Mouse (Mus musculus): ENCODE measurements around the gene 1700020A23Rik. TPM values are rescaled to one million over a fixed set of nuclear protein-coding genes. Genes with fewer than 3 reads are reported as not detected.

1700020A23Rik gene
- polyA plus RNA-seq, 1 experiment from 2014 or later: not detected

DNA sequence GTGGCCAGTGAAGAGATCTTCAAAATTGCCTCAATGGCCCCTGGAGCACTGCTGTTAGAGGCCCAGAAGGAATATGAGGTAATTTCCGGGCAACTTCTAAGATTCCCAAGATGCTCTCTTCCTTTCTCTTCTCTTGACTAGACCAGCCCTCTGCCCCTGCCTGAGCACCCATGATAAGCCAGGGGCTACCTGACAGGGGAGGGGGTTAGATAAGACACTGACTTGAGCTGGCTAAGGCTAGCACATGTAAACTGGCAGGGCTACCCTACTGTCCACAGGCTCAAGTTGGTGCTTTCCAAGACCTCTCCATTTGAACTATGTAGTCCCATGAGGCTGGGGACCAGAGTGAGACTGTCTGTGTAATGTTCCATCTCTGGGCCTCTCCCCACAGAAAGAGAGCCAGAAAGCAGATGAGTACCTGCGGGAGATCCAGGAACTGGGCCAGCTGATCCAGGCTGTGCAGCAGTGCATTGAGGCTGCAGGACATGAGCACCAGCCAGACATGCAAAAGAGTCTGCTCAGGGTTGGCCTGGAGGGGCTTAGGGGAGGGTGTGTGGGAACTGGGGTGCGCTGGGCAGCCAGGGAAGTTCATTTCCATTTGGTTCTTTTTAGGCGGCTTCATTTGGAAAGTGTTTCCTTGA, 34.9 kb downstream of the 1700020A23Rik start:
- H3K27me3 ChIP-seq: no peaks in the 10 kb centered on the region
- H3K9me3 ChIP-seq: no peaks in the 10 kb centered on the region
- H3K36me3 ChIP-seq (replicated peaks): peaks cover 69% of the 10 kb centered on the region
- no peak overlapping the region for H3K4me2 ChIP-seq
- no peak overlapping the region for H3K9ac ChIP-seq
- ATAC-seq (ENCODE audit: low FRiP score): no peak
- H3K4me3 ChIP-seq (replicated peaks): no peak overlapping the region
- H3K4me1 ChIP-seq: no peaks in the 10 kb centered on the region
- H3K27ac ChIP-seq: no peak overlapping the region
- 90% methylated on average over 4 of the region's 4 CpGs for WGBS

DNA sequence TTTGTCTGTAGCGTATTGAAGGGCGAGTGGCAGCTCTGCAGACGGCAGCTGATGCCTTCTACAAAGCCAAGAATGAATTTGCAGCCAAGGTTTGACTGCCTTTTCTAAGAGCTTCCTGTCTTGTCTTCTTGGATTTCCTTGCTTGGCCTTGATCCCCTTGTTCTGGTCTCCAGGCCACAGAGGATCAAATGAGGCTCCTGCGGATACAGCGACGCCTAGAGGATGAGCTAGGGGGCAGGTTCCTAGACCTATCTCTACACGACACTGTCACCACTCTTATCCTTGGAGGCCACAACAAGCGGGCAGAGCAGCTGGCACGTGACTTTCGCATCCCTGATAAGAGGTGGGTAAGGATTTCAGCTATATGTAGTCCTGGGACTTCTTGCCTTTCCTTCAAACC, 37.1 kb downstream of the 1700020A23Rik start:
- Histone ChIP-seq H3K27me3 (no peaks in the 10 kb centered on the region), H3K4me3 (replicated peaks) (no peak overlapping the region), H3K9me3 (no peaks in the 10 kb centered on the region), H3K36me3 (replicated peaks) (peaks cover 75% of the 10 kb centered on the region), H3K4me1 (no peaks in the 10 kb centered on the region), H3K9ac (no peak overlapping the region), H3K27ac (no peak overlapping the region), H3K4me2 (no peak overlapping the region)
- WGBS: 86% methylated on average over 10 of the region's 10 CpGs
- no peak for ATAC-seq (ENCODE audit: low FRiP score)

DNA sequence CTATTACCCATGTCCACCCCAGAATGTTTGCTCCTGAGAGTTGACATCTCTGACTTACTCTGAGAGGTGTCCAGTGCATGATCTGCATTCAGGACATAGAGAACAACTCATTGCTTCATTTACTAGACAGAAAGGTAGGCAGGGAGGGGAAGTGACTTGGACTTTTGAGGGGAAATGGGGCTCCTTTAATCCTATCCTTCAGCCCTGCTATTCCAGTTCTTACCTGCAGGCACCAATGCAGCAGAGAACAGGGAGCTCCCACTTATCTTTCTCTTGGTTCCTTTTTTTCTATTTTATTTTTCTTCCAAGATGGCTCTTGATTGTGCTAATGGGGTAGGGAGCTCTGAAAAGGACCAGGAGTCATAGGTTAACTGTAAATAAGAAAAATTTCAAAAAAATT, 43.4 kb downstream of the 1700020A23Rik start:
- peaks cover 16% of the 10 kb centered on the region for H3K36me3 ChIP-seq (replicated peaks)
- peaks cover 26% of the 10 kb centered on the region for H3K4me1 ChIP-seq
- H3K9ac ChIP-seq: no peak overlapping the region
- H3K4me3 ChIP-seq (replicated peaks): no peak overlapping the region
- ATAC-seq (ENCODE audit: low FRiP score): no peak
- no peak overlapping the region for H3K27ac ChIP-seq
- peaks cover 13% of the 10 kb centered on the region for H3K27me3 ChIP-seq
- no peaks in the 10 kb centered on the region for H3K9me3 ChIP-seq
- no peak overlapping the region for H3K4me2 ChIP-seq

GRCm38 (mm10) chr2:130449021-130449793, 44.1 kb downstream of the 1700020A23Rik start:
- Histone ChIP-seq H3K36me3 (replicated peaks) (peaks cover 9% of the 10 kb centered on the region), H3K27me3 (peaks cover 13% of the 10 kb centered on the region), H3K9me3 (no peaks in the 10 kb centered on the region), H3K4me1 (peaks cover 27% of the 10 kb centered on the region), H3K4me3 (replicated peaks) (peak overlapping the region; percentile 87), H3K9ac (peak overlapping the region; percentile 92), H3K27ac (no peak overlapping the region), H3K4me2 (peak overlapping the region; percentile 67)
- 0 out of 2 replicates have a peak, but pooled peaks have one; percentile 7 for ATAC-seq (ENCODE audit: low FRiP score)
- 8% methylated on average over 17 of the region's 17 CpGs for WGBS

GRCm38 (mm10) chr2:130449794-130450433, 44.9 kb downstream of the 1700020A23Rik start, which contains the start of gene Ptpra:
TSS of gene Ptpra (plus strand) at chr2:130450278.
- Histone ChIP-seq H3K9ac (peak within 1 kb of the TSS; percentile 92), H3K4me1 (peaks cover 27% of the 10 kb centered on the region), H3K4me3 (replicated peaks) (peak within 1 kb of the TSS; percentile 87), H3K4me2 (peak within 1 kb of the TSS; percentile 67), H3K27ac (peak within 1 kb of the TSS; percentile 87), H3K9me3 (no peaks in the 10 kb centered on the region), H3K36me3 (replicated peaks) (0 out of 2 replicates have a peak, but pooled peaks cover 5% of the 10 kb centered on the region), H3K27me3 (peaks cover 13% of the 10 kb centered on the region)
- ATAC-seq (ENCODE audit: low FRiP score): peak; percentile 98
- 0% methylated on average over 50 of the region's 50 CpGs for WGBS

- Histone ChIP-seq H3K4me2 (peak overlapping the region; percentile 67), H3K9me3 (no peaks in the 10 kb centered on the region), H3K27me3 (peaks cover 13% of the 10 kb centered on the region), H3K27ac (peak overlapping the region; percentile 87), H3K4me3 (replicated peaks) (peak overlapping the region; percentile 87), H3K9ac (peak overlapping the region; percentile 92), H3K36me3 (replicated peaks) (0 out of 2 replicates have a peak, but pooled peaks cover 5% of the 10 kb centered on the region), H3K4me1 (peaks cover 27% of the 10 kb centered on the region)
- peak; percentile 87 for ATAC-seq (ENCODE audit: low FRiP score)
- under 1% methylated on average over 47 of the region's 47 CpGs for WGBS
Observed at GRCm38 (mm10) chr2:130450434-130450796, 45.4 kb downstream of the 1700020A23Rik start.

- 70% methylated on average over 14 of the region's 14 CpGs for WGBS
- peak overlapping the region; percentile 92 for H3K9ac ChIP-seq
- H3K27ac ChIP-seq: no peak overlapping the region
- H3K4me2 ChIP-seq: peak overlapping the region; percentile 67
- H3K27me3 ChIP-seq: peaks cover 13% of the 10 kb centered on the region
- peak overlapping the region; percentile 87 for H3K4me3 ChIP-seq (replicated peaks)
- ATAC-seq (ENCODE audit: low FRiP score): no peak
- H3K9me3 ChIP-seq: no peaks in the 10 kb centered on the region
- no peaks in the 10 kb centered on the region for H3K36me3 ChIP-seq (replicated peaks)
- H3K4me1 ChIP-seq: peaks cover 27% of the 10 kb centered on the region
Observed at GRCm38 (mm10) chr2:130451086-130451726, 46.1 kb downstream of the 1700020A23Rik start.

- no peak overlapping the region for H3K27ac ChIP-seq
- 72% methylated on average over 3 of the region's 3 CpGs for WGBS
- no peaks in the 10 kb centered on the region for H3K36me3 ChIP-seq (replicated peaks)
- H3K9ac ChIP-seq: peak overlapping the region; percentile 92
- no peak for ATAC-seq (ENCODE audit: low FRiP score)
- peaks cover 13% of the 10 kb centered on the region for H3K27me3 ChIP-seq
- no peaks in the 10 kb centered on the region for H3K9me3 ChIP-seq
- peak overlapping the region; percentile 87 for H3K4me3 ChIP-seq (replicated peaks)
- peak overlapping the region; percentile 67 for H3K4me2 ChIP-seq
- peaks cover 27% of the 10 kb centered on the region for H3K4me1 ChIP-seq
Observed at GRCm38 (mm10) chr2:130451727-130452090, 46.6 kb downstream of the 1700020A23Rik start.

DNA sequence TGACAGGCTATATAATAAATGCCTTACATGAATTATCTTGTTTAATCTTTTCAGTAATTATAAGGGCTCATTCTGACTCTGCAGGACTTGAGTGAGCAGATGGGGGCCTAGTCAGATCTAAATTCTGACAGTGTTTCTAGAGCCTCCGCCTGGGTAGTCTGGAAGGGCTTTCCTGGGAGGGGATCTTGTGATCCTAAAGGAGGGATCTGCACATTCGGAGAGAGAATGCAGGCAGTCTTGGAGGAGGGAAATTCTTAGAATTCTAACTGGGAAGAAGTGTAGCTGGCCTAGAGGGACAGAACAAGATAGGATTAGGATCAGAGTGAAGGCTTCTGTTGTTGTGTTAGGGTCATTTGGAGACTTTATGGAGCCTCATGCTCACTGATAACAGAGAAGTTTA, 47.2 kb downstream of the 1700020A23Rik start:
- no peaks in the 10 kb centered on the region for H3K36me3 ChIP-seq (replicated peaks)
- 65% methylated on average over 2 of the region's 2 CpGs for WGBS
- H3K4me2 ChIP-seq: no peak overlapping the region
- no peak for ATAC-seq (ENCODE audit: low FRiP score)
- no peak overlapping the region for H3K4me3 ChIP-seq (replicated peaks)
- no peaks in the 10 kb centered on the region for H3K9me3 ChIP-seq
- no peak overlapping the region for H3K9ac ChIP-seq
- H3K4me1 ChIP-seq: peaks cover 27% of the 10 kb centered on the region
- H3K27ac ChIP-seq: no peak overlapping the region
- peaks cover 13% of the 10 kb centered on the region for H3K27me3 ChIP-seq

DNA sequence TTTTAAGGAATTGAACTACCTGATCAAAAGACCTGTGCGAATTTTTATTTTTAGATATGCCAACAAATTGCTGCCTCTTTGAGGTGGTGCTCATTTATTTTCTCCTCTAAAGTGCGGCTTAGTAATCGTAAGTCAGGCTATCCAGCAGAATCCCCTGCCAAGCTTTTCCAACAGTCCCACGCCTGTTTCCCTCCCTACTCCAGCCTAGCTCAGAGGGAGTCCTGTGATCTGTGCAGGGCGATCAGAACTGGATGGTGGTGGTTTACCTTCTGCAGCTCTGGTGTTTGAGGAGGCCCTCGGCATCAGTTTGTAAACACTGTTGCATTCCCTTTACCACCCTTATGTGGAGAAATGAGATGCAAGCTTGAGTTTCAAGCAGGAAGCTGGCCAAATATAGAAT, 48.4 kb downstream of the 1700020A23Rik start:
- no peaks in the 10 kb centered on the region for H3K36me3 ChIP-seq (replicated peaks)
- no peak overlapping the region for H3K4me2 ChIP-seq
- H3K9me3 ChIP-seq: no peaks in the 10 kb centered on the region
- no peak overlapping the region for H3K27ac ChIP-seq
- peaks cover 27% of the 10 kb centered on the region for H3K4me1 ChIP-seq
- ATAC-seq (ENCODE audit: low FRiP score): no peak
- H3K9ac ChIP-seq: no peak overlapping the region
- WGBS: 75% methylated on average over 6 of the region's 6 CpGs
- no peak overlapping the region for H3K4me3 ChIP-seq (replicated peaks)
- H3K27me3 ChIP-seq: peaks cover 8% of the 10 kb centered on the region

DNA sequence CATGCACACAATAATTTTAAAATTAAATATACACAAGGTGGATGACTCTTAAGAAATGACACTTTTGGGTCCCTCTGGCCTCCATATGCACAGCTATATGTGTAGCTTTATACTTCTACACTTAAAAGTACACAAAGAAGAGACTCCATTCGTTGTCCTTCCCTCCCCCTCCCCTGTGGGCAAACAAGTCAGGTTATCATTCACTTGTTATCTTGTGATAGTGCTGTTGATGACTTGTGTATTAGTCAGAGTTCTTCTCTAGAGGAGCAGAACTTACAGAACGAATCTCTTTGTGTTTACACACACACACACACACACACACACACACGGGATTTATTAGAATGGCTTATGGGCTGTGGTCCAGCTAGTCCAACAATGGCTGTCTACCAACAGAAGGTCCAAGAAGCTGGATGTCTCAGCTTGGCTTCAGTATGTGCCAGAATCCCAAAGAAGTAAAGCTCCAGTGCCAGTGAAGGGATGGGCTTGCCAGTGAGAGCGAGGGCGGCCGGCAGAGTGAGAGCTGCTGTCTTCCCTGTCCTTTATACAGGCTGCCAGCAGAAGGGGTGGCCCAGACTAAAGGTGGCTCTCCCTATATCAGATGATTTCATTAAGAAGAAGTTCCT, 49.8 kb downstream of the 1700020A23Rik start:
- no peak for ATAC-seq (ENCODE audit: low FRiP score)
- Histone ChIP-seq H3K27ac (no peak overlapping the region), H3K9ac (no peak overlapping the region), H3K27me3 (no peaks in the 10 kb centered on the region), H3K36me3 (replicated peaks) (no peaks in the 10 kb centered on the region), H3K4me1 (peaks cover 21% of the 10 kb centered on the region), H3K4me3 (replicated peaks) (no peak overlapping the region), H3K4me2 (no peak overlapping the region), H3K9me3 (no peaks in the 10 kb centered on the region)
- 85% methylated on average over 6 of the region's 6 CpGs for WGBS

All from forebrain, embryonic 12.5 days (tissue).